Mouse (Mus musculus): ENCODE measurements around the gene Zfp212.
"Not testable (repeated sequence)": the region's sequence is repeated elsewhere in the genome, so short reads cannot be mapped to it uniquely, and the experiment has no call there.

The Zfp212 gene

GRCm38 (mm10) chr6:47963051-47963450, 42.8 kb downstream of the Zfp212 start:
- no peaks in the 10 kb centered on the region for H3K27me3 ChIP-seq (ENCODE audit: control insufficient read depth, insufficient read depth, low read length, poor library complexity, severe bottlenecking)
- H3K36me3 ChIP-seq (ENCODE audit: control insufficient read depth, insufficient read depth, low read length, poor library complexity, severe bottlenecking) = peaks cover 20% of the 10 kb centered on the region
- DNase-seq (ENCODE audit: low read depth, low spot score) = no peak

- H3K36me3 ChIP-seq (ENCODE audit: control insufficient read depth, insufficient read depth, low read length, poor library complexity, severe bottlenecking); DNase-seq (ENCODE audit: low read depth, low spot score): not testable (repeated sequence)
These were observed 47.9 kb downstream of the Zfp212 start for GRCm38 (mm10) chr6:47968166-47968565.

GRCm38 (mm10) chr6:47974599-47974998, 54.3 kb downstream of the Zfp212 start:
- H3K27me3 ChIP-seq (ENCODE audit: control insufficient read depth, insufficient read depth, low read length, poor library complexity, severe bottlenecking) = no peaks in the 10 kb centered on the region
- peak; percentile 47 for DNase-seq (ENCODE audit: low read depth, low spot score)
- H3K36me3 ChIP-seq (ENCODE audit: control insufficient read depth, insufficient read depth, low read length, poor library complexity, severe bottlenecking) = no peaks in the 10 kb centered on the region

More at GRCm38 (mm10) chr6:47968166-47968565, 47.9 kb downstream of the Zfp212 start:
- H3K27me3 ChIP-seq (ENCODE audit: control insufficient read depth, insufficient read depth, low read length, poor library complexity, severe bottlenecking) = not testable (repeated sequence)

DNA sequence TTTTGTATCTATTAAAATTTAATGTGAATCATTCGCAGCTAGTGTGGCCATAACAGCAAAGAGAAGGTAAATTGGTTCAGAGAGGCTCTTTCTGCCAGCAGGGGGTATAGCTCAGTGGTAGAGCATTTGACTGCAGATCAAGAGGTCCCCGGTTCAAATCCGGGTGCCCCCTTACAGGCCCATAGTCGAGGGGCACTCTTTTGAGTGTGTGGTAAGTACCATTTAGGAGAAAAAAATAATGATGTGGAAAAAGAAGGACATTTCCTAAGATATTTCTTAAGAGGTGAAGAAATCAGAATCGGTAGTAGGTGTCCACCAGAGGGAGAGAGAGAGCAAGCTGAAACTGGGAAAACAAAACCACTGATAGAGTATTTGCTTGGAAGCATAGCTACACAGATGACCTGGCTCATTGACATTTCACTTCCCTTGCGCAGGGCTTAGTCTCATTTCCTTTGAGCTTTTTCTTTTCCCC, 58.7 kb downstream of the Zfp212 start:
- H3K27me3 ChIP-seq (ENCODE audit: control insufficient read depth, insufficient read depth, low read length, poor library complexity, severe bottlenecking) = no peaks in the 10 kb centered on the region
- H3K36me3 ChIP-seq (ENCODE audit: control insufficient read depth, insufficient read depth, low read length, poor library complexity, severe bottlenecking) = no peaks in the 10 kb centered on the region
- DNase-seq (ENCODE audit: low read depth, low spot score) = peak; percentile 72
